Mouse (Mus musculus) E14TG2a.4 (cell line): Measurements from ENCODE around the gene Nodal.

Experiments used
- H3K27me3 ChIP-seq: 2 replicates; pipeline ENCODE4 v1.6.1; 2014; ENCODE audit warnings: low read length, control low read depth; ENCODE audit not compliant: insufficient read depth
- H3K36me3 ChIP-seq: 2 replicates; pipeline ENCODE4 v1.6.1; 2014; ENCODE audit warnings: low read length, control low read depth; ENCODE audit not compliant: insufficient read depth
- H3K4me1 ChIP-seq: replicated peaks from 2 replicates; pipeline ENCODE4 v1.6.1; 2014; ENCODE audit warnings: low read depth, low read length, control low read depth
- H3K4me3 ChIP-seq: replicated peaks from 2 replicates; pipeline ENCODE4 v1.5.1; 2014; ENCODE audit warnings: mild to moderate bottlenecking, low read length
- H3K9me3 ChIP-seq: 2 replicates; pipeline ENCODE4 v1.6.1; 2014; ENCODE audit warnings: low read length, control low read depth
- CTCF ChIP-seq: conservative IDR thresholded peaks from 2 replicates; pipeline ENCODE4 v1.5.1; 2014; ENCODE audit warnings: low read length
- NANOG ChIP-seq: IDR thresholded peaks from 2 replicates; pipeline ENCODE4 v1.6.1; 2014; ENCODE audit warnings: borderline replicate concordance, low read length, mixed read lengths
- POU5F1 ChIP-seq: IDR thresholded peaks from 2 replicates; pipeline ENCODE4 v1.6.1; 2014; ENCODE audit warnings: low read length, borderline replicate concordance

Gene Nodal

GRCm38 (mm10) chr10:61473640-61474039 lies 55.9 kb downstream of the Nodal start:
- peaks cover 24% of the 10 kb centered on the region for H3K4me1 ChIP-seq
- TF ChIP-seq POU5F1: no peak
- no peak for TF ChIP-seq CTCF
- no peaks in the 10 kb centered on the region for H3K36me3 ChIP-seq
- peaks cover 25% of the 10 kb centered on the region for H3K27me3 ChIP-seq
- H3K9me3 ChIP-seq: no peaks in the 10 kb centered on the region
- no peak overlapping the region for H3K4me3 ChIP-seq

GRCm38 (mm10) chr10:61474344-61474743 lies 56.6 kb downstream of the Nodal start:
- H3K4me3 ChIP-seq: no peak overlapping the region
- H3K27me3 ChIP-seq: peaks cover 25% of the 10 kb centered on the region
- no peaks in the 10 kb centered on the region for H3K9me3 ChIP-seq
- peaks cover 20% of the 10 kb centered on the region for H3K4me1 ChIP-seq
- TF ChIP-seq CTCF (no peak), POU5F1 (no peak), NANOG (no peak)
- H3K36me3 ChIP-seq: no peaks in the 10 kb centered on the region
